Mouse (Mus musculus) T-helper 2 cell (primary cell): ENCODE results near the gene Stab1.

Experiments
- in situ Hi-C: fragments of 300-600 bp; cut with MboI, MseI; formaldehyde crosslinking; loops from one replicate; pipeline ENCODE4 v1.15.1; 2025; ENCODE audit warnings: high pct_unique_total_duplicates

Stab1 gene

GRCm38 (mm10) chr14:31168425-31168824, at the start of gene Stab1:
Gene Stab1 (minus strand): TSS chr14:31168641.
- in situ Hi-C loops, result no loop called here

- in situ Hi-C loops, result no loop called here
These were observed 49.2 kb upstream of the Stab1 start, which contains the start of gene Sema3g for GRCm38 (mm10) chr14:31217666-31218065. Gene Sema3g (plus strand): TSS chr14:31217860.

GRCm38 (mm10) chr14:31216846-31217245, 48.4 kb upstream of the Stab1 start, which contains the start of gene Nisch:
Gene Nisch (minus strand): TSS chr14:31216946.
- in situ Hi-C loops, result no loop called here

GRCm38 (mm10) chr14:31215157-31216002, 46.9 kb upstream of the Stab1 start:
- in situ Hi-C loops, result no loop called here

GRCm38 (mm10) chr14:31214684-31215083, 46.2 kb upstream of the Stab1 start:
- in situ Hi-C loops, result no loop called here

GRCm38 (mm10) chr14:31213868-31214267, 45.4 kb upstream of the Stab1 start:
- in situ Hi-C loops, result no loop called here

- in situ Hi-C loops, result no loop called here
These were observed 44.1 kb upstream of the Stab1 start for GRCm38 (mm10) chr14:31212499-31212898.

GRCm38 (mm10) chr14:31211854-31212253, 43.4 kb upstream of the Stab1 start:
- in situ Hi-C loops, result no loop called here

- in situ Hi-C loops, result loop anchor here (5.0 kb wide), 1 partner anchor 77 kb away; the partner anchor contains the start of gene Nt5dc2
These were observed 40.7 kb upstream of the Stab1 start for GRCm38 (mm10) chr14:31209133-31209557.

GRCm38 (mm10) chr14:31208084-31208483, 39.6 kb upstream of the Stab1 start, which contains the start of gene Tnnc1:
Gene Tnnc1 (plus strand): TSS chr14:31208312.
- in situ Hi-C loops, result loop anchor here (5.0 kb wide), 1 partner anchor 76 kb away; the partner anchor contains the start of gene Nt5dc2

- in situ Hi-C loops, result loop anchor here (5.0 kb wide), 1 partner anchor 75 kb away; the partner anchor contains the start of gene Nt5dc2
These were observed 38.8 kb upstream of the Stab1 start for GRCm38 (mm10) chr14:31207070-31207830.

GRCm38 (mm10) chr14:31206472-31206981, 38.1 kb upstream of the Stab1 start:
- in situ Hi-C loops, result loop anchor here (5.0 kb wide), 1 partner anchor 74 kb away; the partner anchor contains the start of gene Nt5dc2

- in situ Hi-C loops, result loop anchor here (5.0 kb wide), 1 partner anchor 74 kb away; the partner anchor contains the start of gene Nt5dc2
These were observed 37.4 kb upstream of the Stab1 start for GRCm38 (mm10) chr14:31205562-31206467.

- in situ Hi-C loops, result loop anchor here (5.0 kb wide), 1 partner anchor 73 kb away; the partner anchor contains the start of gene Nt5dc2
These were observed 36.8 kb upstream of the Stab1 start for GRCm38 (mm10) chr14:31205244-31205561.

- in situ Hi-C loops, result loop anchor here (5.0 kb wide), 1 partner anchor 73 kb away; the partner anchor contains the start of gene Nt5dc2
These were observed 36.4 kb upstream of the Stab1 start for GRCm38 (mm10) chr14:31204844-31205243.

- in situ Hi-C loops, result no loop called here
These were observed 31.6 kb upstream of the Stab1 start for GRCm38 (mm10) chr14:31200038-31200437.

- in situ Hi-C loops, result no loop called here
These were observed 31.2 kb upstream of the Stab1 start for GRCm38 (mm10) chr14:31199599-31199998.

GRCm38 (mm10) chr14:31197547-31198516, 29.4 kb upstream of the Stab1 start:
- in situ Hi-C loops, result no loop called here

GRCm38 (mm10) chr14:31195968-31196367, 27.5 kb upstream of the Stab1 start:
- in situ Hi-C loops, result no loop called here
